Mouse (Mus musculus): ENCODE data around the gene Dera.

Gene Dera

GRCm38 (mm10) chr6:137757891-137758290, 3.5 kb downstream of the Dera start:
- no peak for DNase-seq (ENCODE audit: low spot score)

GRCm38 (mm10) chr6:137759681-137760080, 5.3 kb downstream of the Dera start:
- DNase-seq (ENCODE audit: low spot score): no peak

GRCm38 (mm10) chr6:137760966-137761365, 6.6 kb downstream of the Dera start:
- DNase-seq (ENCODE audit: low spot score): no peak

GRCm38 (mm10) chr6:137764572-137765210, 10.3 kb downstream of the Dera start:
- no peak for DNase-seq (ENCODE audit: low spot score)

- no peak for DNase-seq (ENCODE audit: low spot score)
These were observed 11.8 kb downstream of the Dera start for GRCm38 (mm10) chr6:137766177-137766576.

- DNase-seq (ENCODE audit: low spot score): no peak
These were observed 17.4 kb downstream of the Dera start for GRCm38 (mm10) chr6:137771621-137772250.

- DNase-seq (ENCODE audit: low spot score): no peak
These were observed 18.7 kb downstream of the Dera start for GRCm38 (mm10) chr6:137772918-137773636.

GRCm38 (mm10) chr6:137773637-137774028, 19.3 kb downstream of the Dera start:
- DNase-seq (ENCODE audit: low spot score): no peak

GRCm38 (mm10) chr6:137774166-137774565, 19.8 kb downstream of the Dera start:
- no peak for DNase-seq (ENCODE audit: low spot score)

- no peak for DNase-seq (ENCODE audit: low spot score)
These were observed 20.8 kb downstream of the Dera start for GRCm38 (mm10) chr6:137775159-137775558.

- DNase-seq (ENCODE audit: low spot score): no peak
These were observed 22.6 kb downstream of the Dera start for GRCm38 (mm10) chr6:137776981-137777380.

GRCm38 (mm10) chr6:137783899-137784637, 29.7 kb downstream of the Dera start:
- peak; percentile 43 for DNase-seq (ENCODE audit: low spot score)

GRCm38 (mm10) chr6:137788976-137789590, 34.7 kb downstream of the Dera start:
- no peak for DNase-seq (ENCODE audit: low spot score)

- DNase-seq (ENCODE audit: low spot score): no peak
These were observed 35.3 kb downstream of the Dera start for GRCm38 (mm10) chr6:137789658-137790057.

GRCm38 (mm10) chr6:137795494-137795893, 41.1 kb downstream of the Dera start:
- no peak for DNase-seq (ENCODE audit: low spot score)

GRCm38 (mm10) chr6:137796596-137797567, 42.5 kb downstream of the Dera start:
- peak; percentile 44 for DNase-seq (ENCODE audit: low spot score)

- no peak for DNase-seq (ENCODE audit: low spot score)
These were observed 44.9 kb downstream of the Dera start for GRCm38 (mm10) chr6:137799253-137799652.

GRCm38 (mm10) chr6:137803456-137804005, 49.2 kb downstream of the Dera start:
- no peak for DNase-seq (ENCODE audit: low spot score)

- no peak for DNase-seq (ENCODE audit: low spot score)
These were observed 49.8 kb downstream of the Dera start for GRCm38 (mm10) chr6:137804121-137804520.

GRCm38 (mm10) chr6:137804606-137805005, 50.3 kb downstream of the Dera start:
- DNase-seq (ENCODE audit: low spot score): no peak

GRCm38 (mm10) chr6:137806342-137806741, 52.0 kb downstream of the Dera start:
- DNase-seq (ENCODE audit: low spot score): no peak

All from adipocyte (in vitro differentiated cells).